Mouse (Mus musculus) ES-E14 (cell line): ENCODE measurements at regions not wholly inside any gene's neighbourhood (a gene's known extent, or its start where the extent isn't known, plus 50 kb on each side); places are given as distances from the start of the nearest gene placed in this dataset.

Experiments used
- CHD2 ChIP-seq: IDR thresholded peaks from 2 replicates; pipeline ENCODE4 v1.6.1; 2014; ENCODE audit warnings: mild to moderate bottlenecking, low read depth, low read length, inconsistent platforms
- HCFC1 ChIP-seq: IDR thresholded peaks from 2 replicates; pipeline ENCODE4 v1.6.1; 2012; ENCODE audit warnings: low read length, inconsistent platforms, borderline replicate concordance; ENCODE audit not compliant: insufficient read depth
- MAFK ChIP-seq: IDR thresholded peaks from 2 replicates; pipeline ENCODE4 v1.6.1; 2014; ENCODE audit warnings: mild to moderate bottlenecking, low read depth, low read length, inconsistent platforms; ENCODE audit not compliant: insufficient read depth
- ZC3H11A ChIP-seq: IDR thresholded peaks from 2 replicates; pipeline ENCODE4 v1.6.1; 2012; ENCODE audit warnings: low read depth, mild to moderate bottlenecking, inconsistent platforms, low read length, borderline replicate concordance
- ZNF384 ChIP-seq: IDR thresholded peaks from 2 replicates; pipeline ENCODE4 v1.6.1; 2012; ENCODE audit warnings: low read depth, low read length, inconsistent platforms

DNA sequence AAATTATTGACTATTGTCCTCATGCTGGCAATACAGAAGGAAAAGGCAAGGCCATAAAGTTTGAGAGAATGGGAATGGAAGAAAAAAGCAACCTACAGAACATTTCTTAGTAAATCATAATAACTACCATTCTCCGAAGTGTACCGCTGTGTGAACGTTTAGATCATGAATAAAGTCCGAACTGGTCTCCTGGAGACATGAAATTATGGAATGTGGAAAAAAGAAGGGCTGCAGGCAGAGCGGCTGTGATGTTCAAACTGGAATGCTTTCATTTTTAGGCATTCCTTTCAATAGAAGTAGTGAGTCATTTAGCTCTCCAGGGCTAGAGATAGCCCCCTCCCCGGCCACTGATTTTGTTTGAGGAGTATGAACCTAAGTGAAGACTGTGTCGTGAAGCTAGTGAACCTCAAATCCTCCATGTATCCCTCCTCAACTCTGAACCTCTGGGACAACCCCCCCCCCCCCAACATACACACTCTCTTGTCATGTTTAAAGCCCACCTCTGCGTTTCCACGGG, 202.9 kb upstream of the Krr1 start:
- no peak for TF ChIP-seq CHD2
- TF ChIP-seq MAFK, result no peak
- no peak for TF ChIP-seq ZNF384
- TF ChIP-seq ZC3H11A, result no peak
- TF ChIP-seq HCFC1, result no peak
